Mouse (Mus musculus): ENCODE measurements around the gene Npb.

DNA sequence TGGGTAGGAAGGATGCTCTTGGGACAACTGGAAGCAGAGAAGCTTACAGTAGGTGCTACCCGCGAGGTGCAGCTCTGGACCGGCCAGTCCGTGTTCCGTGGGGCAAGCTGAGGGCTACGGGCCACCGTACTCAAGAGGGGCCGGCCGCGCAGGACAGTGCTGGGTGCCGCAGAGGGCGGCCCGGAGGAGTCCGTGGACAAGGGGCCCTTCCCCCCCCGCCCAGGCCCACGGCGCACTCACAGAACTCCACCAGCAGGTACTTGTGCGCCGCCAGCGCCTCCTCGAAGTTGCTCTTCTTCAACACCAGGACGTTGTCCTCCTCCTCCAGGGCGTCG, 35.9 kb upstream of the Npb start:
- no peak for TF ChIP-seq CTCF (IDR thresholded peaks at IDR 0.05; ENCODE audit: control insufficient read depth, insufficient read depth, insufficient replicate concordance, low read depth, low read length)
- TF ChIP-seq POLR2A (IDR thresholded peaks at IDR 0.05; ENCODE audit: control insufficient read depth, low read depth, low read length), result no peak

All from testis, adult 2 months (tissue).